Mouse (Mus musculus) retina, adult 2 months (tissue): ENCODE measurements at regions not wholly inside any gene's neighbourhood (a gene's known extent, or its start where the extent isn't known, plus 50 kb on each side); places are given as distances from the start of the nearest gene placed in this dataset.
"Not testable (repeated sequence)": the region's sequence is repeated elsewhere in the genome, so short reads cannot be mapped to it uniquely, and the experiment has no call there.

Source experiments
- DNase-seq: peaks from one replicate; pipeline ENCODE4 v3.0.0-alpha.2; 2012; ENCODE audit warnings: low read depth, low spot score

DNA sequence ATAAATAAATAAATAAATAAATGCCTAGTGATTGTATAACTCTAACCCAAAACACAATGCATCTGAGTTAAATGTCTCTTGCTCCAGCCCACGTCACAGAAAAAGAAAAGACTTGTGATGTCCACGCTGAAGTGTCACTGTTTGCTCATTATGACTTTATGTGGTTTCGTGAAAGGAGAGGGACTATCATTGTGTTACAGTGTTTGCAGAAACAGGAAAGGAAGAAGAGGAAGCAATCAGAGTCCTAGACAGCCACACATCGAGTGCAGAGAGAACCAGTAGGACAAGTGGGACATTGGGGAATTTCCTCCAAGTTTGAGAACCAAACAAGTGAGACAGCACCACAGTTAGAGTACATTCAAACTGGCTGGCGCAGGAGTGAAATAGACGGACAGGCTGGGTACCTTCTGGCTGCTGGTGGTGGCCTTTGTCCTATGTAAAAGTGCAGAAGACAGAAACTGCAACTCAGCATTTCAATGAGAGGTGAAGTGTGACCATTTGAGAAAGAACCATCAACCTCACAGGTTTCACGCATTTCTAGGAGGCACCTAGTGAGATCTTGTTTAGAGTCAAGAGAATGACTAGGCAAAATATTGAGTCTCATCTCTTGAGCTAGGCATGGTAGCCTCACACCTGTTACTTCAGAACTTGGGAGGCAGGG is 59.6 kb downstream of the Fasl start:
- no peak for DNase-seq

DNA sequence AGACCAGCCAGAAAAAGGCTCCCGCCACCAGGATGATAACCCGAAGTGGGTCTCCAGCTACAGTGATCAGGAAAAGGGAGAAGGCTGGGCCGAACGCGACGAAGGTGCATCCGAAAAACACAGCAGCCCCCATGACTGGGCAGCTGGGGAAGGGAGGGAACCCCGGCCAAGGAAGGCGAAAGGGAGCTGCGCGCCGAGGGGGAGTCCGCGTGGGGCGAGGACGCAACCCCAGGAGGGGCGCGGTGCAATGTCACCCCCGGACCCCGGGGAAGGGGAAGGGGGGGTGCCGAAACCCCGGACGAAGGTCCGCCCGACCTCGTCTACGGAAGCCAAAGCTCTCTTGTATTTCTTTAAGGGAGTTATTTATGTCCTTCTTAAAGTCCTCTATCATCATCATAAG is 60.9 kb downstream of the Fasl start:
- not testable (repeated sequence) for DNase-seq

DNA sequence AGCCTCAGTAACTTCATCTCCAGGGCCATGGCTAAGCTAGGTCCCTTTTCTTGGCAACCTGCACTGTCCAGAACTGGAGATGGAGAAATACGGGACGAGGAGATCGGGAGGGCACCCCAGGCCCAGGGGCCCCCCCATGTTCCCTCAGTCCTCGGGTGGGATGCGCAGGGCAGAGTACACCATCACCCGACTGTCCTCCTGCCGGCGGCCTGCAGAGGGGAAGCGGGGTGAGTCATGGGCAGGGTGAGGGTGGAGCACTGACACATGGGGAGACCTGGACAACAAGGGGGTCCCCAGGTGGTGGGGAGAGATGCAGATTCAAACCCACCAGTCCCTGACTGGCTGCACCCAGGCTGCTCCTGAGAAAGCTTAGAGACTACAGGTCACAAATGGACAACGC is 62.2 kb downstream of the Fasl start:
- not testable (repeated sequence) for DNase-seq

DNA sequence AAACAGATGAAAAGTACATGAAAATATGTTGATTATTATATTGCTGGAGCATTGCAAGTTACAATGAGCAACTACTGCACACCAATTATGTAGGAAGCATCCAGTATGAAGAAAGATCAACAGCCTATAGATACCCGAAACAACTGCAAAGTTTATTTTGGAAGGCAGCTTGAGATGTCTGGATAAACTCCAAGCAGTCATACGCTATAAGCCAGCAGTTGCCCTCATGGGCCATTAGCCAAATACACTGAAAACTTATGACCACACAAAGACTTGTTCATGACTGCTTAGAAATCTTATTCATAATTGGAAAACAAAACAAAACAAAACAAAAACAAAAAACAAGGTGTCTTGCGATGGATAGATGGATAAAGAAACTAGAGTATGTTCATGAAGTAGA is 68.4 kb downstream of the Fasl start:
- no peak for DNase-seq

DNA sequence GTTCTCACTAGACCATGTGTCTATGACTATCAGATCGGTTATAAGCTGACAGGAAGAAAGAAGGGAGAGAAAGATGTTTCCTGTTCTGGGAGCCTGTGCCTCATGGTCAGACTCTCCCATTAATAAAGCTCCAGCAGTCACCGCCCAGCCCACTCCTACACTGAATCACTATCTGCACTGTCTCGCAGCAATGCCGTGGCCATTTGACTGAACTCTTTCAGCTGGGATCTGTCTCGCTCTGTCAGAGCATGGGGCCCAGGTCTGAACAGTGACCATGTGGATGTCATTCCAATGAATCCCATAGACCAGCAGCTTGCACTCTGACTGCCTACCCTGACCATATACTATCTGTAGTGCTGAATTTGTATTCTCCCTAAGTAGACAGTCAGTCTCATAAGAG is 70.0 kb downstream of the Fasl start:
- DNase-seq, result no peak

DNA sequence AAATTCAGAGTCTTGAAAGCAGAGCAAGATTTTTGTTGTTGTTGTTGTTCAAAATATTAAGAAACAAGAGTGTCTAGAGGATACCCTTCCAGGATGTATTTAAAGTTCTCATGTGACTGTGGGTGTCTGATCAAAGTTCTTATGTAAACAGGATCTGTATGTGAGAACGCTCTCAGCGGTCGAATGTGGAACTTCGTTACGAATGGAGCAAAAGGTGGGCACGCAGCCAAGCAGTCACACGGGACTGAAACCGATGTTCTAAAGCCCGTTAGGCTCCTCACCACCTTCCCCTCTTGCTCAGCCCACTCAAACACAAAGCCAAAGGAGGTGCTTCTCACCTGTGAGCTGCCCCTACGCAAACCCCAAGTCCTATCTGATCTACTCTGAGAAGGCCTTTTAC is 75.4 kb downstream of the Fasl start:
- no peak for DNase-seq

DNA sequence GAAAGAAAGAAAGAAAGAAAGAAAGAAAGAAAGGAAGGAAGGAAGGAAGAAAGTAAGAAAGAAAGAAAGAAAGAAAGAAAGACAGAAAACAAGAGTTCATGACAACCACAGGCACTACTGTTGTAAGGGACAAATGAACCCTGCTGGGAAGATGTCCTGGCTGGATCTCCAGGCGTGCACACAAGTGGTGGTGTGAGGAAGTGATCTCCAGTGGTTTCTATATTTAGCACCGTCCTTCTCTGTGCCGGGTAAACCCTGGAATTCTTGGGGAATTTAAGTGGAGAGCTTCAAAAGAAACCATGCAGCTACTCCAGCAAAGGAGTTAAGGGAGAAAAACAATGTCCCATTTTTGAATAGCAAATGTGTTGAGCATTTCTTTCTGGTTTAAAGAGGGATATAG is 76.0 kb downstream of the Fasl start:
- no peak for DNase-seq

DNA sequence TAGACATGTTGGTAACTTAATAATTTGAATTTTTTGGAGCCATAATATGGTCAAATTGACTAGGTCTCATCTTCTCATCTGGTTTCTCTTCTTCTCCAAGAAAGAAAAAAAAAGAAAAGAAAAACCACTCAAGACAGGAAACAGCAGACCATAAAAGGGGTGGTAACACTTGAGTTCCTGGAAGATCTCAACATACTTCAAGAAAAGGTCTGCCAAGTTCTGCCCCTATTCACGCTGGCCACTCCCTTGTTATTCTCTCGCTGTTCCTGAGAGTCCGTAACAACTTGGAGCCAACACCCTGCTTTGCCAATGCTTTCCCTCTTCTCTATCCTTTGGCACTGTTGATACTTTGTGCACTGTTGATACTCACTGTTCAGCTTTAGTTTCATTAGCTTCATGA is 81.2 kb downstream of the Fasl start:
- DNase-seq, result no peak

DNA sequence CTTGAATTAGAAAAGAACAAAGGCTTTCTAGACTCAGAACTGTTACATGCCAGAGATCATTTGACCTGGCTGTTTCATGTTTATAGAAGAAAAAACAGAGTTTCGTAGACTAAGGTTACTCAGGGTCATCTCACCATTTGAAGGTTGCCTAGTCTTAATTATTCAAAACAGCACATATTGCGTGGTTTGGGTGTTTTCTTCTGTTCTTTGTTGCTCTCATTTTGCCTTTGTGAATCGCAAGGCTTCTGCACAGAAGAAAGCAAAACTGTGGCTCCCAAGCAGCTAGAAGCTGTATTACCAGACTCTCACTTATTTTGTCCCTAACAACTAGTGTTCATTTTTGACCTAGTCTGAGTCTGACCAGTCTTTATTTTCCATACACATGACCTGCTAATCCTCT is 83.3 kb downstream of the Fasl start:
- no peak for DNase-seq

DNA sequence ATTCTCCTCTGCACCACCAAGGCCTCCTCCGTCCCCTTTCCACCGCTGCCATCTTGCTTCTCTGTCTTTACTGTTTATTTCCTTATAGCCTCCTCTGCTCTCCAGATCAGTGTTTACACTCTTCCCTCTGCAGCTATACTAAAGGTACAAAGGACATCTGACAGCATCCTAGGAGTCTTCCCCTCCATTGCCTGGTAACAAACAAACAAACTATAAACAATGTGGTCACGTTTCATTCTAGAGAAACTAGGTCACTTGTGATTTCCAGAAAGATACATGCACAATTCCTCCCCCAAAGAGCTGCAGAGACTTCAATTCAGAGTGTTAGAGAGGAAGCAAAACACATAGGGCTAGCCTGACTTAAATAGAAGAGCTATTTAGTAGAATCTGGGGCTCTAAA is 83.8 kb downstream of the Fasl start:
- no peak for DNase-seq

DNA sequence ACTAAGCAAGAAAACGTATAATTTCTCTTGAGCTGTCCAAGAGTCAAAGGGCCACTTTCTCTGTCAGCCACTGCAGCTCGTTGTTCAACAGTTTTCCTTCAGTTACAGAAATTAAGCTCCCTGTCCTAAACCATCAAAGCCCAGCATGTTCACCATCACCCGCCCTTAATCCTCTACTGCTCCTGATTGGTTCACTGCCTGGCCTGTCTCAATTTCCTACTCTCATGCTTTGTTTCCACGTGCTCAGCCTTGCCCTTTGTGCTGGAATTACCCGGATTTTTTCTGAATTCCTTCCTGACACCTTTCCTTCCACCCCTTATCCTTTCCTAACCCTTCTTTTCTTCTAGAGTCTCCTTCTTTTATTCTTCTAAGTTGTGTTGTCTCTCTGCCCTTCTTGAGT is 92.4 kb downstream of the Fasl start:
- DNase-seq, result no peak

DNA sequence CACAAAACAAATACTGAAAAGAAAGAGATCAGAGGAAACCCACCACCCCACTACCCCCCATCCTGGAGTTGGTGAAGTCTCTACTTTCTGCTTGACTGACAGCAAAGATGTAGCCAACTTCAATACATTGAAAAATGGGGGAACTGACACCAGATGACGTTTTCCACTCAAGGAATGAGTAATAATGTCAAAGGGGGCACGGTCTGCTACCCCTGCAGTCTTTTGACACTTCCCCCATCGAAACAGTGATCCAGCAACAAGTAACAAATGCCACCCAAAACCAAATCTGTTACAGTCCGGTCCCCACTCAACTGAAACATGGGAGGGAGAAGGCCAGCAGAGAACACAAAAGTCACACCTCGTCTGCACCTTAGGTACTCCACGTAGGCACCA is 94.5 kb downstream of the Fasl start:
- DNase-seq, result no peak

DNA sequence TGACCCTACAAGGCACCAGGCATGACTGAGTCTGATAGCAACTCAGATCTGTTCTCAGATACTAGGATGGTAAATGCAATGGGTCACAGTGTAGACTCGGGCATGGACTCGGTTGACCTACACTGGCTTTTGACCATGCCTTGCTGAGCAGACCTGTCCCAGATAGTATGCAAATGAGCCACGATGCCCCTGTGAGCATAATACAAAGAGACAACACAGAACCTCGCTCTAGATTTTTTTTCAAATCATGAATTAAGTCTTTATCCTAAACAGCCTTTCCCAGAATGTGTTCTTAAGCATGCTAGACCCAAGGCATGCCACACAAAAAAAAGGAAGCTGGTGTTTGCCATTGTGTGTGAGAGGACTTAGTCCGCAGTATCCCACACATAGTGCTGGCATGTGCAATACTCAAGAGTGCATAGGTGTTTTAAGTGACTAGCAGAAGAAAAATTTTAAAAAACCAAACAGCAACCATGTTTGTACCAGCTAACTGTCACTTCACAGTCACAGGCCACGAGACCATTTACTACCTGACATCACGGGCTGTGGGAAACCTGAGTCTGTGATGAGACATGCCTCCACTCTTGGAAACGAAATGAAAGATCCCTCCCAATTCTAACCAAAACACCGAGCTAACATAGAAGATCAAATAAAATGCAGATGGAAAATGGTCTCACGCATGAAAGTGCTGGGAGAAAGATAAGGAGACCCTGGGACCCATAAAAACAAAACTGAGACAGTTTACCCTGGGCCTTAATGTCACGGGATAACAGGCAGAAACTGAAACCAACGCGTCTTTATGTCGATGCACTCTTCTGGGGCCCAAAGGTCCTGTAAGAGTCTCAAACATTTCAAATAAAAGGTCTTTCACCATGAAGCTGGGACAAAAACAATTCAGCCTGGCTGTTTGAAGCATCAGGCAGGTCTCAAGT is 95.2 kb downstream of the Fasl start:
- DNase-seq, result peak; percentile 8

DNA sequence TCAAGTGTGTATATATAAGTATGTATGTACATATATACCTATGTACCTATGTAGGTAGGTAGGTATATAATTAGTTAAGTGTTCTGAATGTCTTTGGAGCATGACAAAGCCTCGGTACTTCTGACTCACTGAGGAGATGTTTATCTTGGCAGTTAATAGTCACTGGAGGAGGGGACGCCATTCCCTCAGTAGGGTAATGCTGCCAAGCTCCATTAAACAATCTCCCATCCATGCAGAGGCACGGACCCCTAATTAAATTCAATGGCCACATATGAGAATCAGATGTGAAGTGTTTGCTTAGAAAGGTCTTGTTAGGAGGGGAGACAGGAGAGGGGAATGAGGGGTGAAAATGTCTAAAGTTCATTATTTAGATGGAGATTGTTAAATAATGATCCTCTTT is 99.3 kb downstream of the Fasl start:
- DNase-seq, result no peak

DNA sequence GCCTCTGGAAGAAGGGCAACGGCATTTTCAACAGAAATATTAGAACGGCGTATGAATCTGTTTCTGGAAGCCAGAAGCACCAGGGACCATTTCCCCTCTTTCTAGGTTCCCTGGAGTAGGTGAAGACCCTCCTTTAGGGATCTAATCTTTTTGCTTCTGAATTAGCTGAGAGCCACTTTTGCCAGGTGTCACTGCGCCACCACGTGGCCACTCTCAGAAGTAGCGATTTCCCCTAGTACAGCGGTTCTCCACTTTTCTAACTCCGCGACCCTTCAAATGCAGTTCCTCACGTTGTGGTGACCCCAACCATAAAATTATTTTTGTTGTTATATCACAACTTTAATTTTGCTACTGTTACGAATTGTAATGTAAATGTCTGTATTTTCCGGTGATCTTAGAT is 100.7 kb downstream of the Fasl start:
- no peak for DNase-seq

DNA sequence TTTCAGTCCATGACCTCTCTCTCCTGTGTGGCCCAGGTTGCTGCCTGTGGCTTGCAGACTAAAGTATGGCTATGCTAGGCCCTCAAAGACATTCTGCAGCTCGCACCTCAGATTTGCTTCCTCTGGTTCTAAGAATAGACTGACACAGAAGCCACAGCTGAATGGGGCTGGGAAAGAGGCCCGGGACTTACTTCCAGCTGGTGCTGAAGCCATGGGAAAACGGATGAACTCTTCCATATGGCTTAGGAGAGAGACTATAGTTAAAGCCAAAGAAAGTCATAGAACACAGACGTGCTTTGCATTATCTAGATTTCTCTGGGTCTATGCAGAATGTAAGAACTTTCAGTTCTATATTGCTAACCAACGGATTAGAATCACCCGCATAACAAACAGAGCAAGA is 107.7 kb downstream of the Fasl start:
- no peak for DNase-seq

DNA sequence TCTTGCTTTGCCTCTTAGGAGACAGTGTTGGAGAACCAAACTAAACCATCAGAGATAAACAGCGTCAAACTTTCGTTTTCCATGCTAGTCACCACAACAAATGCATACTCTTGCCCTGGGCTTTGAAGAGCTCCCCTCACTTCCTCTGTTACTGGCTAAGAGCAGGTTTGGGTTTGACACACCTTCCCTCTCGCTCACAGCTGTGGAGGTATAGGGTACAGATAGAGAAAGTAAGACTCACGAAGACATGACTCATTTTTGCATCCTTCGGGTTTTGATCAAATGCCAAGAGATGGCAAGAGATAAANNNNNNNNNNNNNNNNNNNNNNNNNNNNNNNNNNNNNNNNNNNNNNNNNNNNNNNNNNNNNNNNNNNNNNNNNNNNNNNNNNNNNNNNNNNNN is 117.4 kb downstream of the Fasl start:
- DNase-seq, result no peak

DNA sequence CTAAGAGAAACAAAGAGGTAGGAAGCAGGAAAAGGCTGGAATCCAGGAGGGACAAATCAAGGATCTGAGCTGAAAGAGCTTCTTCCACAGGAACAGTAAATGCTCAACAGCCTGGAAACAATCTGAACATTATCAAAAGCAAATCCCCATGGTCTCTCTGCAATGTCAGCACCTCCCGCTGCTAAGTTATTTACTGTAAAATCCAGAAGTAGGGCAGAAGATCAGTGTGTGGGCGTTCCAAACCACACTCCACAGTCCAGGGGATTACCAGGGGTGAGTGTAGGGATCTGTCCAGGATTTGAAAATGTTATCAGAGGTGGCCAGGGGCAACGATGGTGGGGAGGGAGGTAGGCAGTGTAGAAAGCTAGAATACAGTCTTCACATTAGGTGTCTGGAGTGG is 124.0 kb downstream of the Fasl start:
- DNase-seq, result no peak

DNA sequence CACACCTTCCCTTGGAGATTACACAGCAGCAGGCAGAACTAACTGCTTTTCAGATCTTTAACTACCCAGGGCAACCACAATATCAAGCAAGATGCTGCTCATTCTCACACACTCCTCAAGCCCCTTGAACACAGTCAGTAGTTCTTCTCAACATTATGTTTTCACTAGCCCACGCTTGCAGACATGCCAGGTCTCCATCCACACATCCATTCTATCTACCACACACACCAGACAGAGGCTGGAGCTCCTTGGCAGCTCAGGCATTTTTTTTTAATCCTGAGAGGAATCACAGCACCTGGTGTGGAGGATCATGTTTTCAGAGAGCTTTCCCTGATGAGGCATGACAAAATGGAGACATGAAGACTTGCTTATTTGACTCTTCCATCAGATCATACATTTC is 124.9 kb downstream of the Fasl start:
- DNase-seq, result no peak

DNA sequence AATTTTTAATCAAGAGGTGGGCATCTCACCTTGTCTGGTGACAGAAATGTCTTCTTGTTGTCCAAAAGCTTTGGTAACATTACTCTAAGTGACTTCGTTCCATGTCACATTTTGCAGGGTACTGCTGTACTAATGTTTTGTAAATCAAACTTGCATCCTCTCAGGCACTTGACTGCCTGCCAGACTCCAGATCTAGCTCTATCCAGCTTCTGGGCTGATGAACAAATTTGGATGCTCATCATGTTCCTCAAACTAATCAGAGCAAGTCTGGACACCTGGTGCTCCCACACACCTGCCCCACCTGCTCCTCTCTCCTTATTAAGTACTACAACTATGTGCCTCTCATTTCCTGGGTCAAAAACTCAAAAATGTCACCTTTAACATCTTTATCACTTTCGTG is 126.1 kb downstream of the Fasl start:
- no peak for DNase-seq

DNA sequence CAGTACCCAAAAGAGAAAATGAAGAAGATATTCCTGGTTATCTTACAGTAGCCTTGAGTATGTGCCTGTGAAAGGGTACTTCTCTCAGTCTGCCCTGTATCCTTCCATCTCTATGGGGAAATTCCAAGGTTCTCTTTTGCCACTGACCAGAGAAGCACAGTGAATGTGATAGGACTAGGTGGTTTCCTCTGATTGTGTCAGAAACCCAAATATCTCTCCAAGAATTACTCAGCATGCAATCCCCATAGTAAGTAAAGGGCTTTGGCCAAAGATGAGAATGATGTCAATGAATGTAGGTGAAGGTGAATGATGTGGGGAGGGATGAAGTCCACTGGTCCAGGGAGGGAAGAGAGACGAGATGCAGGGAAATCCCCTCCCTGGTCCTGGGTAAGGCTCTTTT is 130.8 kb downstream of the Fasl start:
- DNase-seq, result no peak

DNA sequence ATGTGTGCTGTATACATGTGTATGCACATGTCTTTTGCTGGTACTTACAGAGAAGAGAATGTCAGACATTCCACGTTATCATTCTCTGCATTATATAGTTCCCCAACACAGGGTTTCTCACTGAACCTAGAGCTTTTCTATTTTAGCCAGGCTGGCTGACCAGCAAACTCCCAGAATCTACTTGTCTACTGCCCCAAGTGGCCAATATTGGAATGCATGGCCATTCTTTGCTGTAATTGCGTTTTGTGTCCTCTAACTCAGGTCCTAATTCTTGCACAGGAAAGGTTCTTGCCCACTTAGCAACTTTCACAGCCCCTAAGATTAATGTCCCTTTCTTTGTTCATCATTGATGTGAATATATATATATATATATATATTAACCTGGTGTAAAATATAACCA is 138.9 kb downstream of the Fasl start:
- no peak for DNase-seq

DNA sequence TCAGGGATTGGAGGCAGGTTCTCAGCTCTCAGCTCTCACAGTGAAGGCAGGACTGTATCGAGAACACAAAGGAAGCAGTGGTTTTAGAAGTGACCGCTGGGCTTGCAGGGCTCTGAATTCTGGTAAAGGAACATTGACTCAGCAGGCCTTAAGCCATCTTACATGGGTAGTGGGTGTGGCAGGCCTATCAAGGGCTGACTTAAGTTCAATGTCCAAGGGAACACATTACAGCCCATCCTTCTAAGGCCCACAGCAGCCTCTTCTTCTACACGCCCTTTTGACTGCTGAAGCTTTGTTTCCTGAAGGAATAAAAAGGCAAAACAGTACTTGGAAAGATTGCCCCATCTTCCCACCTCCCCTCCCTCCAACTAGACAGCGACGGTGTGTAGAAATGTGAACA is 137.6 kb downstream of the Tnfsf18 start:
- no peak for DNase-seq
